Mouse (Mus musculus): ENCODE measurements around the gene Cyp2d11. TPM values are rescaled to one million over a fixed set of nuclear protein-coding genes. Genes with fewer than 3 reads are reported as not detected.

Gene Cyp2d11
- polyA plus RNA-seq, 1 experiment from 2014 or later: not detected

GRCm38 (mm10) chr15:82423471-82423870 is 29.6 kb upstream of the Cyp2d11 start:
- ATAC-seq (ENCODE audit: insufficient read depth) (no peak), DNase-seq (no peak)
- no peaks in the 10 kb centered on the region for H3K9me3 ChIP-seq (ENCODE audit: low read depth, low read length)

GRCm38 (mm10) chr15:82422935-82423334 is 29.1 kb upstream of the Cyp2d11 start:
- Histone ChIP-seq H3K9ac (no peak overlapping the region), H3K27ac (ENCODE audit: low read depth) (no peak overlapping the region), H3K27me3 (ENCODE audit: insufficient read depth, low read length) (no peaks in the 10 kb centered on the region), H3K4me2 (no peak overlapping the region), H3K9me3 (ENCODE audit: low read depth, low read length) (no peaks in the 10 kb centered on the region), H3K4me1 (ENCODE audit: insufficient read depth) (no peaks in the 10 kb centered on the region), H3K36me3 (ENCODE audit: insufficient read depth) (no peaks in the 10 kb centered on the region), H3K4me3 (ENCODE audit: low read depth, low read length) (no peak overlapping the region)
- DNase-seq (no peak), ATAC-seq (ENCODE audit: insufficient read depth) (no peak)
- WGBS: 65% methylated on average over 4 of the region's 4 CpGs
- no peak for TF ChIP-seq CTCF (IDR thresholded peaks at IDR 0.05; ENCODE audit: low read depth)

More at GRCm38 (mm10) chr15:82423471-82423870, 29.6 kb upstream of the Cyp2d11 start:
- Histone ChIP-seq H3K4me3 (ENCODE audit: low read depth, low read length) (no peak overlapping the region), H3K27ac (ENCODE audit: low read depth) (no peak overlapping the region), H3K9ac (no peak overlapping the region), H3K4me2 (no peak overlapping the region), H3K27me3 (ENCODE audit: insufficient read depth, low read length) (no peaks in the 10 kb centered on the region), H3K36me3 (ENCODE audit: insufficient read depth) (no peaks in the 10 kb centered on the region), H3K4me1 (ENCODE audit: insufficient read depth) (no peaks in the 10 kb centered on the region)
- TF ChIP-seq CTCF (IDR thresholded peaks at IDR 0.05; ENCODE audit: low read depth): no peak
- 68% methylated on average over 3 of the region's 3 CpGs for WGBS

GRCm38 (mm10) chr15:82418616-82419015 is 24.8 kb upstream of the Cyp2d11 start:
- ATAC-seq (ENCODE audit: insufficient read depth): no peak
- H3K4me3 ChIP-seq (ENCODE audit: low read depth, low read length): no peak overlapping the region
- H3K27ac ChIP-seq (ENCODE audit: low read depth): no peak overlapping the region
- H3K4me2 ChIP-seq: no peak overlapping the region
- no peaks in the 10 kb centered on the region for H3K36me3 ChIP-seq (ENCODE audit: insufficient read depth)
- DNase-seq: no peak
- H3K27me3 ChIP-seq (ENCODE audit: insufficient read depth, low read length): no peaks in the 10 kb centered on the region
- no peaks in the 10 kb centered on the region for H3K9me3 ChIP-seq (ENCODE audit: low read depth, low read length)
- WGBS: 71% methylated on average over 1 of the region's 1 CpGs
- TF ChIP-seq CTCF (IDR thresholded peaks at IDR 0.05; ENCODE audit: low read depth): no peak
- no peak overlapping the region for H3K9ac ChIP-seq
- H3K4me1 ChIP-seq (ENCODE audit: insufficient read depth): no peaks in the 10 kb centered on the region

- 23% methylated on average over 16 of the region's 16 CpGs for WGBS
- no peaks in the 10 kb centered on the region for H3K9me3 ChIP-seq (ENCODE audit: low read depth, low read length)
- no peak overlapping the region for H3K4me3 ChIP-seq (ENCODE audit: low read depth, low read length)
- no peaks in the 10 kb centered on the region for H3K36me3 ChIP-seq (ENCODE audit: insufficient read depth)
- DNase-seq: peak; percentile 86
- TF ChIP-seq CTCF (IDR thresholded peaks at IDR 0.05; ENCODE audit: low read depth): peak; percentile 92
- 0 out of 2 replicates have a peak overlapping the region, but pooled peaks have one; percentile 23 for H3K9ac ChIP-seq
- no peaks in the 10 kb centered on the region for H3K27me3 ChIP-seq (ENCODE audit: insufficient read depth, low read length)
- H3K4me1 ChIP-seq (ENCODE audit: insufficient read depth): no peaks in the 10 kb centered on the region
- peak overlapping the region; percentile 73; the same call in 1 of the 2 replicates for H3K27ac ChIP-seq (ENCODE audit: low read depth)
- H3K4me2 ChIP-seq: peak overlapping the region; percentile 41
- peak; percentile 97 for ATAC-seq (ENCODE audit: insufficient read depth)
Measured at GRCm38 (mm10) chr15:82416797-82417789, 23.3 kb upstream of the Cyp2d11 start.

- Histone ChIP-seq H3K27me3 (ENCODE audit: insufficient read depth, low read length) (no peaks in the 10 kb centered on the region), H3K36me3 (ENCODE audit: insufficient read depth) (no peaks in the 10 kb centered on the region), H3K4me1 (ENCODE audit: insufficient read depth) (no peaks in the 10 kb centered on the region), H3K9me3 (ENCODE audit: low read depth, low read length) (no peaks in the 10 kb centered on the region), H3K27ac (ENCODE audit: low read depth) (no peak overlapping the region), H3K4me2 (no peak overlapping the region), H3K9ac (no peak overlapping the region), H3K4me3 (ENCODE audit: low read depth, low read length) (no peak overlapping the region)
- WGBS: 77% methylated on average over 4 of the region's 4 CpGs
- ATAC-seq (ENCODE audit: insufficient read depth): no peak
- no peak for TF ChIP-seq CTCF (IDR thresholded peaks at IDR 0.05; ENCODE audit: low read depth)
- DNase-seq: no peak
Measured at GRCm38 (mm10) chr15:82407536-82407935, 13.7 kb upstream of the Cyp2d11 start.

GRCm38 (mm10) chr15:82406981-82407380 is 13.2 kb upstream of the Cyp2d11 start, which contains the start of gene Cyp2d10:
TSS of gene Cyp2d10 (minus strand) at chr15:82407195.
- no peak within 1 kb of the TSS for H3K4me3 ChIP-seq (ENCODE audit: low read depth, low read length)
- no peak for DNase-seq
- H3K4me1 ChIP-seq (ENCODE audit: insufficient read depth): no peaks in the 10 kb centered on the region
- no peaks in the 10 kb centered on the region for H3K27me3 ChIP-seq (ENCODE audit: insufficient read depth, low read length)
- H3K36me3 ChIP-seq (ENCODE audit: insufficient read depth): no peaks in the 10 kb centered on the region
- no peaks in the 10 kb centered on the region for H3K9me3 ChIP-seq (ENCODE audit: low read depth, low read length)
- no peak within 1 kb of the TSS for H3K9ac ChIP-seq
- H3K4me2 ChIP-seq: no peak within 1 kb of the TSS
- no peak within 1 kb of the TSS for H3K27ac ChIP-seq (ENCODE audit: low read depth)
- no peak for ATAC-seq (ENCODE audit: insufficient read depth)
- TF ChIP-seq CTCF (IDR thresholded peaks at IDR 0.05; ENCODE audit: low read depth): no peak
- 90% methylated on average over 6 of the region's 6 CpGs for WGBS

- 82% methylated on average over 3 of the region's 3 CpGs for WGBS
- H3K4me3 ChIP-seq (ENCODE audit: low read depth, low read length): no peak overlapping the region
- no peak for ATAC-seq (ENCODE audit: insufficient read depth)
- H3K4me2 ChIP-seq: no peak overlapping the region
- no peaks in the 10 kb centered on the region for H3K4me1 ChIP-seq (ENCODE audit: insufficient read depth)
- no peak for DNase-seq
- H3K27me3 ChIP-seq (ENCODE audit: insufficient read depth, low read length): no peaks in the 10 kb centered on the region
- H3K9ac ChIP-seq: no peak overlapping the region
- no peak overlapping the region for H3K27ac ChIP-seq (ENCODE audit: low read depth)
- TF ChIP-seq CTCF (IDR thresholded peaks at IDR 0.05; ENCODE audit: low read depth): no peak
- no peaks in the 10 kb centered on the region for H3K9me3 ChIP-seq (ENCODE audit: low read depth, low read length)
- no peaks in the 10 kb centered on the region for H3K36me3 ChIP-seq (ENCODE audit: insufficient read depth)
Measured at GRCm38 (mm10) chr15:82404163-82404562, 10.3 kb upstream of the Cyp2d11 start.
